Mouse (Mus musculus): ENCODE measurements around the gene Pxn.

Gene Pxn

DNA sequence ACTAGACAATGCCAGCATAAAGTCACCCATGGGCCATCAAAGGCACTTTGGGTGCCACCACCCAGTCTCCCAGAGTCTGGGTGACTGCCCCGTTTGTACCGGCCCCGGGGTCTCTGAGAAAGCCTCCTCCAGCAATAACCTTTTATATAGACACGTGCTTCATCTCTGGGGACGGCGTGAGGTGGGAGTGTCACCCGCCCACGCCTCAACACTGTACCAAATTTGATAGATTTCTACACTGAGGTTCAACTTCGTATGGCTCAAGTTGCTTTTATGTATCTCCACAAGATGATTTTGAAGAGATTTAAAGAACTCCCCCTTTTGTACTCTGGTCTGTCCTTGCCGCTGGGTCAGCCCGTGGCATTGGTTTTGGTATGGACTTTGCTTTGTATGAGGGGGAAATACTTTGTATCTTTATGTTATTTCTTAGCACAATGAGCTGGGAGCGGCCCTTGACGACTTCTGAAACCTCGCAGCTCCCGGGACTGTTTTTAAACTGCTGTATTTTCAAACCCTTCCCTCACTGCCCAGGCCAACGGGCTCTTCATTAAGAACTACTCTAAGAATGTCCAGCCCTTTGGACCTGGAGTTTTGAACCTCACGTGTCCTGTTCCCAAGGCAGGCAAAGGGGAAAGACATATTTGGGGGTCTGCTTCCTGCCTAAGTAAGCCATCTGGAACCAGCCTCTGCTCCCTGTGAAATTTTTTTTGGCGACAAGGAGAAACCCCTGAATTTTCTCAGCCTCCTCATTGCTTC is 48.2 kb downstream of the Pxn start:
- DNase-seq: peak; percentile 46 to 52

DNA sequence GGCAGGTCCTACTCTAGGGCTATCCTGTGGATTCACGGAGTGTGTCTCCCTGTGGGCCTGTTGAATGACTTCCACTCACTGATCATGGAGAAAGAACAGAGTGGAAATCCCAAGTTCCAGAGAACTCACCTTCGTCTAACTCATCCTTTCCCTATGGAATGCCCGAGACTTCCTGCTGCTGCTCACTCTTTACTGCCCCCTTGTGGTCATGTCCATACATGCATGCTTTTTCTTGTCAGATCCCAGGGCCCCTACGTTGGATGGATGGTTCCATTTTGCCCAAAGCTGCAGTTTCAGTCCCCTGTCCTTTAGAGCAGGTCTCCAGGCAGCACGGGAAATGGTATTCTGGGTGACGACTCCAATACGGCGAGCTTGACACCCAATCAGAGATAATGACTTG is 49.7 kb downstream of the Pxn start:
- peak; percentile 83 to 87 for DNase-seq

DNA sequence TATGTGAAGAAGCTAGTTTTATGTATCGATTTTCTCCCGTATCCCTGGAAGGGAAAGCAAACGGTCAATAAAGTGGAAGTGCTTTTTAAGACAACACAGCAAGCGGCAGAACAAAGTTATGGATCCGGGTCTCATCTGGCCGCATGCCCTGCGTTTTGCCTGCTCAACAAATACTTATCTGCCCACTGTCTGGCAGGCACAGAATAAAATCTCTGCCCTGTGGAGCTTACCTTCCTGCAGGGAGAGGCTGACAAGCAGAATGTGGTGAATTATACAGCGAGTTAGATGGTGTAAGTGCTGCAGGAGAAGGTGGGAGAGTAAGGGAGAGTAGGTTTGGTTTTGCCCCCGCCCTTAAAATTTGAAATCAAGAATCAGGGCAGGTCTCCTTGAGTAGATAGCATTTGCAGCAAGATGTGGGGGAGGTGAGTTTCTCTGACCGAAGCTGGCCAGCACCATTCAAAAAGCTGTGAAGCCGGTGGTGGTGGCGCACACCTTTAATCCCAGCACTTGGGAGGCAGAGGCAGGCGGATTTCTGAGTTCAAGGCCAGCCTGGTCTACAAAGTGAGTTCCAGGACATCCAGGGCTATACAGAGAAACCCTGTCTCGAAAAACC is 51.8 kb downstream of the Pxn start:
- DNase-seq: no peak

DNA sequence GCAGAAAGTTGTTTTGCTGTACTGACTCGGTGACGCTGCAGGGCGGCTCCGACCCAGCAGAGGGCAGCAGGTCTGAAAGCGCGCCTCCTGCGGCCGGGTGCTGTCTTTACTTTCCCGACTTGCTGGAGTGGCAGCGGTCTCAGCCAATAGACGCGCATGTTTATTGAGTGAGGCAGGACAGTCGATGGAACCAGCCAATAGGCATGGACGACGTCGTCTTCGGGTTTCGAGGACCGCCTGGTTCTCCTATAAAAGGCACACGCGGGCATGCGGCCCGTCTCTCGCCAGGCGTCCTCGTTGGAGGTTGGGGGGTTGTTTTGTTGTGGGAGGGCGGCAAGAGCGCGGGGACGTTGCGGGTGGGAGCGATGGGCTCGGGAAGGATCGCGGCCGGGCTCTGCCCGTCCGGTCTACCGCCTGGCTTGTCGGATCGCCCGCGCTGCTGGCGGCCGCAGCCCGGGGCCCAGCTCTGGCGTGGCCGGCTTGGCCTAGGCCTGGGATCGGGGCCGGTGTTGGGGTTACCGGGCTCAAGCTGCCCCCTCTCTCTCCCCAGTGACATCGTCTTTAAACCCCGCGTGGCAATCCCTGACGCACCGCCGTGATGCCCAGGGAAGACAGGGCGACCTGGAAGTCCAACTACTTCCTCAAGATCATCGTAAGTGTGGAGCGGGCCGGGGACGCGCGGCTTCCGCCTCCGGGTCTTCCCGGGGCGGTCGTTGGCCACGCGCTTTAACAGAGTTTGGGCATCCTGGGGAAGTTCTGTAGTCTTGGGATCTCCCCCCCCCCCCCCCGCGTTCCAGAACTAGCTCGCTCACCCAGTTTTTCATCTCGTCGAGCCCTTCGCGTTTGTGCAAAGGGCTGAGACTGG is 53.0 kb downstream of the Pxn start, which contains the start of gene Rplp0:
Rplp0 (plus strand) TSS at position 231 of the 865 bp plus-strand sequence.
- peak; percentile 100 for DNase-seq

DNA sequence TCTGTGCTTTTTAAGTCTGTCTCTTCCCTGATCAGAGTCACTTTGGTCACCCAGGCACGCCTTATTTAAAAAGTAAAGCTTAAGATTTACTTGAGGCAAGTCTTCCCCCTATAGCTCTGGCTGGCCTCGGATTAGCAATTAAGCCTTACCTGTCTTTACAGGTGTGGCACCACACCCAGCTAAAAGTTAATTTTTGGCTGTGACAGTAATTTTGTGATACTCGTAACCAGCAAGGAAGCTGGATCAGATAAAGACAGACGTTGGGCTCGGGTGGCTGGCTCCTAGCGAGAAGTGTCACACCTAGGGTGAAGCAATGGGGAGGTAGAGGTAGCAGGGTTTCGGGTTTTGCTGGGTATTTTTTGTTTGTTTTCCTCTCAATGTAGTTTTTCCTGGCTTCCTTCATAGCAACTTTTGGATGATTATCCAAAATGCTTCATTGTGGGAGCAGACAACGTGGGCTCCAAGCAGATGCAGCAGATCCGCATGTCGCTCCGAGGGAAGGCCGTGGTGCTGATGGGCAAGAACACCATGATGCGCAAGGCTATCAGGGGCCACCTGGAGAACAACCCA is 53.9 kb downstream of the Pxn start:
- DNase-seq: no peak

DNA sequence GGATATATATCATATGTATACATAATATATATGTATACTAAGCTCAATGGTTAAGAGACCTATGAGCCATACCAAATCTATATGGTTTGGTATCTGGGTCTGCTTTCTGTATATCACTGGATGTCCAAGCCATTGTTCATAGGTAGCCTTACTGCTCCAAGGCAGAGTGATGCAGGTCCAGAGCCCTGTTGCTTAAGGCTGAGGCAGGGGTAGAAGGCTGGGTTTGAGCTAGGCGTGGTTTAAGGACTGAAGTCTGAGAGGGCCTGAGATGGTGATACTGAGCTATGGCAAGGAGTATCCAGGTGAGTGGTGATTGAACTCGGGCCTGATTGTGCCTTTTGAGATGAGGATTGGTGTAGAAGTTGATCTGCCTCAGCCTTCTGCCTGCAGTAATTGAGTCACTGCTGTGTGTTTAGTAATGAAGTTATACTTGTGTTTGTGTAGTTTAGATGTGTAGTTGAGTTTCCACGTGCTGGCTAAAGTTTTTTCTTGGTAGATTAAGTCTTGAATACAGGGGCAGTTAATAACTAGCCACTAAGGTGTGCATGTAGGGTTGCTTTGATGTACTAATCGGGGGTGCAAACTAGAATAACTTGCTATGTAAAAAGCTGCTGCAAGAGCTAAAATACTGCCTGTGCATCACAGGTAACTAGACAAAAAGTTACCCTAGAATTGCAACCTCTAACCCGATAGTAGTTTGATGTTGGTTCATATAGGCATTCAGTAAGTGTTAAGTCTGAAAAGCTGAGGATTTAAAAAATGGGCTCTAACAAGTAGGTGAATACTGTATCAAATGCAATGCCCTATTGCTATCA is 57.5 kb downstream of the Pxn start:
- DNase-seq: no peak

DNA sequence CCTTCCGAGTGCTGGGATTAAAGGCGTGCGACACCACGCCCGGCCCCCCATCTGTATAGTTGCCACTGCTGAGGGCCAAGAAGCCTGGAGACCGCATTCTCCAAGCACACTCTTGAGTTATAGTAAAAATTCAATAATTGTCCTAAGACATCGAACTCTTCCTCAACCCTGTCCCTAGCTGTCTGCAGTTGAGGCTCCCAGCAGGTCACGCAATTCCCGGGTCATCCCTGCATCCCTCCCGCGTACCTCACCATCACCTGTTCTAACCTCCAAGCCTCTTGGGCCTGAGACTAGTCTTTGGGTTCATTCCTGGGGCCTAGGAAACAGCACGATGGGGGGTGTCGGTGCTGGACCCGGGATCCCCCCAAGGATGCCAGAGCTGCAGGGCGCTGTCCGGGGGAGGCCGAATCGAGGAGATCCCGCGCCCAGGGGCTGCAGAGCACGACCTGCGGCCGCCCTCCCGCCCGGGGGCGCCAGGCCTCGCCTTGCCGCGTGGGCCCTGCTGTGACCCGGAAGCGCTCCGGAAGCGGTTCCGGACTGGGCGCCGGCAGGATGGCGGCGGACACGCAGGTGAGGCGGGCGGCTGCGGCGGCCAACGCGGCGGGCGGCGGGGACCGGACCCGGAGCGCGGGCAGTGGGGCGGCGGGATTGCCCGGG is 58.4 kb downstream of the Pxn start, which contains the start of gene Gcn1l1:
Gcn1l1 (plus strand) TSS at position 518 of the 657 bp plus-strand sequence.
- peak; percentile 77 to 91 for DNase-seq

DNA sequence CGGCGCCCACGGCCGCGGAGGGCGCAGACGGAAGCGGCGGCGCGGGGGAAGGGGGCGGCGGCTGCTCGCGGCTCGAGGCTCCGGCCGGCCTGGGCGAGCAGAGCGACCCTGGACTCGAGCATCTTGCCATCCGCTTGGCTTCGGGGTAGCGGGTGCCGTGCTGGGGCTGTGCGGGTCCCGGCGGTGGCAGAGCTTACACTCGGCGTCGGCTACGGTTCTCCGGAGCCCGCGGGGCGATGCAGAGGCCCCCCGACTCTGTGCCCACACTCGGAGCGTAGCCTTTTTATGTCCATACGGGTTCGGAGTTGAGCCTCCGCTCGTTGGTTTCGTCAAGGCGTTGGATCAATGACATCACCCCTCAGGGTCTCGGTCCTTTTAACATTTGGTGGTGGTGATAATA is 58.9 kb downstream of the Pxn start:
- no peak for DNase-seq

DNA sequence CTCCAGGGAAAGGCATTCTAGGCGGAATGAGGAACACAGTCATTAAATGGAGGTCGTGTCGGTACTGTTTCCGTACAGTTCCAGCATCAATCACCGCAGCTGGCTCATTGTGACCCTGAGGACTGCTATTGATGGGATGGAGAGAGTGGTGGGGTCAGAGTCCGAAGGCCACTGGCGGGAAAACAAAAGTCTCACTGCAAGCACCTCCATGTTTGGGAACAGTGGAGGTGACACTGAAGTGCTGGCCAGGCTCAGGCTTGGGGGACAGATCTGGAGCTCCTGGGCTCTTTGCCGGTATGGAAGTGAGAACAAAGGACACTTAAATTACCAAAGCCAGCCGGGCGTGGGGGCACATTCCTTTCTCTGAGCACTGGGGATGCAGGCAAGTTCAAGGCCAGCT is 62.2 kb downstream of the Pxn start:
- DNase-seq: peak; percentile 67 to 72

DNA sequence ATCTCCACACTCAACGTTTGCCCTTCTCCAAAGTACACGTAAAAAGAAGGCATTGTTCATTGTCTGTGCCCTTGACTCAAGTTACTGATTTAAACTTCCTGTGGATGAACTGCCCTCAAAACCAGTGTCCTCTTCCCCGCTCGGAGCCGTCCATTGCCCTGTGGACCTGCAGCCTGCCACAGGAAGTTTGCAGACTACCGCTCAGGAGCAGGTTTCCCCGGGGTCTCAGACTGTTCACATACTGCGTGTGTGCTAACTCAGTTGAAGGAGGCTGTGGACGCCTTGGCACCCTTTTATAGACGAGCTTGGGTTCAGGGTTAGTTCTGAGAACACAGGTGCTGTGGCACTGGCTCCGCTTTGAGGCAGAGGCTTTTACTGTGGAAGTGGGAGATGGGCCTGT is 62.8 kb downstream of the Pxn start:
- DNase-seq: no peak

DNA sequence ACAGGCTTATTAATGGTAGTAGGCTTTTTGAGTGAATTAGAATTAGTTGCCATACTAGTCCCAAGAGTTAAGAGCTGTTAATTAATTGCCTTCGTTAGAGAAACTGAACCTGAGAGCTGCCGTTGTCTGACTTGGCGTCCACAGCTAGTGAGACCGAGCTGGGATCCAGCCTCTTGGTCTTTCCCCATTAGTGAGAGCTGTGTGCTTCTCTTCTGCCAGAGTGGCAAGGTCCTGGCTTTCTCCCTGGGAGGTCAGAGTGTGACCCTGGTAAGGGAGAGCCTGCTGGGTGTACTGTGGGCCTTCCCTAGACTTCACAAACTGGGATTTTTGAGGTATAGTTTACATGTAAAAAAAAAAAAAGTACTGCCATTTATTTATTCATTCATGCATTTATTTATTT is 63.2 kb downstream of the Pxn start:
- peak; percentile 26 to 41 for DNase-seq

DNA sequence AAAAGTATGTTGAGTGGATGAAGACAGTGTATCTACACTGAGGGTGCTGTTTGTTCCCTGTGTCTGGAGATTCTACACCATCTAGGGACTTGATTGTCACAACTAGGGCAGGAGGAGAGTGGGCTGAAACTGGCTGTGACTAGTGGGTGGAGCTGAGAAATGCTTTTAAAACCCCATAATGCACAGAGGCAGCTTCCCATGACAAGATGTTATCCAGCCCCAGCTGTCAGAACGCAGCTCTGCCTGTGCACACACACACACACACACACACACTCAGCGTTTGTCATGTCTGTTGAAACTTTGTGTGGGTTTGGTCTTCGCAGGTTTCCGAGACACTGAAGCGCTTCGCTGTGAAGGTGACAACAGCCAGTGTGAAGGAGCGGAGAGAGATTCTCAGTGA is 64.6 kb downstream of the Pxn start:
- no peak for DNase-seq

DNA sequence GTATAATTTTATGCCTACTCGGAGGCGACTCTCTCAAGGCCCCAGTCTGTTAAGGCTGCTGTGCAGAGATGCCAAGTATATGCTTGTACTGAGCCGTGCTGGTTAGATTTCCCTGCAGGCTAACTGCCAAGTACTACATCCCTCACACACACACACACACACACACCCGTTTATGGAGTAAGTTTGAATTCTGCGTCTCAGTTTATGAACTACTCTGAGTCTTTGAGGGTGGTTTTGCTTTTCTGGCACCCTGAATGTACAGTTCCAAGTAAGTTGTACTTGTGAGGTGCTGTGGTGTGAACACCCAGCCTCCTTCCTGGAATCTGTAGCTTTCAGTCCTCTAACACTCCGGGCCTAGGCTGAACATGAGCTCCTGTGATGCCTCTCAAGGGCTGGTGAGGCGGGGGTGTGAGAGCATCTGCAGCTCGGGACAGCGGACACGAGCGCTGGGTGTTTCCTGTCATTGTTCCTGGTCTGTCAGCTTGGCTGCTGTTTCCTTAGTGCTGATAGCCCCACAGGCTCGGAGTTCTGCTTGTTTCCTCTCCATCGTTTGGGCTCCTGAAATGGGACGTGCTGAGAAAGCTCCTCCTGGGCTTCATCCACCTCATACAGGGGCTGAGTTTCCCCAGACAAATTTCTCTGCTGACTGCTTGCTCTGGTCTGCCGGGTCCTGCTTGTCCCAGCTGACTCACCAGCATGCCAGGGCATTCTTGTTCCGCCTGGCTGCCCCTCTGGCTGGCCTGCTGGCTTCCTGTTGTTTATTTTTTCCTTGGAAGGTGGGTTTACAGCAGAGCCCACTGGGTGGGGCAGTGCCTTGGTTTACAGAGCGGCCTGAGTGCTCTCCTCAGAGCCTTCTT is 66.4 kb downstream of the Pxn start:
- peak; percentile 84 to 86 for DNase-seq

DNA sequence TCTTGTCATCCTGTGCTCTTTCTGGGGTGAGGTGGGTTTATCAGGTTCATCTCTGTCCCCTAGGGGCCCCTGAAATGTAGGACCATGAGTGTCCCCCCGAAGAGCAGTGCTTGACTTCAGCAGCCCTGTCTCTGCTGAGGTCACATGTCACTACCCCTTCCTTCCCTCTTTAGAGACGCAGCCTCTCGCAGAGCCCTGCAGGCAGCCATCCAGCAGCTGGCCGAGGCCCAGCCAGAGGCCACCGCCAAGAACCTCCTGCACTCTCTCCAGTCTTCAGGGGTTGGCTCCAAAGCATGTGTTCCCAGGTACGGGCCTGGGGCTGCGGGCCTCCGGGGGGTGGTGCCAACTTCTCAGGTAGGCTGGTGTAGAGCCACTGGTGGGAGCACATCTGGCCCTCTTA is 68.5 kb downstream of the Pxn start:
- DNase-seq: peak; percentile 73 to 86

DNA sequence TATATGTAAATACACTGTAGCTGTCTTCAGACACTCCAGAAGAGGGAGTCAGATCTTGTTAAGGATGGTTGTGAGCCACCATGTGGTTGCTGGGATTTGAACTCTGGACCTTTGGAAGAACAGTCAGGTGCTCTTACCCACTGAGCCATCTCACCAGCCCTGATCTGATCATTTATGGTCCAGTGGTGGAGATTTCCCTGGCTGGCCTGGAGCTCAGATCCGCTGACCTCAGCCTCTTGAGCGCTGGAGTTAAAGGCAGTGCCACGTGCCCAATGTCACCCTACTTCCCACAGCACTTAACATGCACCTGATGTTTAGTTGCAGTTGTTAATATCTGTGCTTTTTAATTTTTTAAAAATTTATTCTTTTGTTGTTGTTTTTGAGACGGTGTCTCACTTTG is 71.2 kb downstream of the Pxn start:
- DNase-seq: peak; percentile 49 to 51

DNA sequence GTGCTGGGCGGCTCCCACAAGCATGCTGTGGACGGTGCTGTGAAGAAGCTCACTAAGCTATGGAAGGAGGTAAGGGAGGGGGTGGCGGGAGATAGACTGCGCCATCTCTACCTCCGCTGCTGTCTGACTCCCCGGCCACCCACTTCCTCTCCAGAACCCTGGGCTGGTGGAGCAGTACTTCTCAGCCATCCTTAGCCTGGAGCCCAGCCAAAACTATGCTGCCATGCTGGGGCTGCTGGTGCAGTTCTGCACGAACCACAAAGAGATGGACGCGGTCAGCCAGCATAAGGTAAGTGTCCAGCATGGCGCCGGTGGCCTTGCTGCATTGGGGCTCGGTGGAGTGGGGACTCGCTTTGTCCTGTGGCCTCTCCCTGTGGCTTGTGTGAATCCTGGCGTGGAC is 72.4 kb downstream of the Pxn start:
- DNase-seq: no peak

DNA sequence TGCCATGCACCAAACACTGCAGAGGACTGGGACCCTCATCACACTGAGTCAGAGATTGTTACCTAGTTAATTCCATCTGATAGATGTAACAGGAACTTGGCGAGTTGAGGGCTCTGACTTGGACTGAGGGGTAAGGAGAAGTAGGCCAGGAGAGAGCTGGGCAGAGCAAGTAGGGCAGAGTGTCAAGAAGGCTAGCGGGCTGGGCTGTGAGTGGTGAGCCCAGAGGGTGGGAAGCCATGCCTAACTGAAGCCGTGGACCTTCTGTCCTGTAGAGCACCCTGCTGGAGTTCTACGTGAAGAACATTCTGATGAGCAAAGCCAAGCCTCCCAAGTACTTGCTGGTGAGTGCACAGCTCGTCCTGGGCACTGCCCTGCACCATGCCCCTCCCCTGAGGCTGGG is 72.9 kb downstream of the Pxn start:
- no peak for DNase-seq

DNA sequence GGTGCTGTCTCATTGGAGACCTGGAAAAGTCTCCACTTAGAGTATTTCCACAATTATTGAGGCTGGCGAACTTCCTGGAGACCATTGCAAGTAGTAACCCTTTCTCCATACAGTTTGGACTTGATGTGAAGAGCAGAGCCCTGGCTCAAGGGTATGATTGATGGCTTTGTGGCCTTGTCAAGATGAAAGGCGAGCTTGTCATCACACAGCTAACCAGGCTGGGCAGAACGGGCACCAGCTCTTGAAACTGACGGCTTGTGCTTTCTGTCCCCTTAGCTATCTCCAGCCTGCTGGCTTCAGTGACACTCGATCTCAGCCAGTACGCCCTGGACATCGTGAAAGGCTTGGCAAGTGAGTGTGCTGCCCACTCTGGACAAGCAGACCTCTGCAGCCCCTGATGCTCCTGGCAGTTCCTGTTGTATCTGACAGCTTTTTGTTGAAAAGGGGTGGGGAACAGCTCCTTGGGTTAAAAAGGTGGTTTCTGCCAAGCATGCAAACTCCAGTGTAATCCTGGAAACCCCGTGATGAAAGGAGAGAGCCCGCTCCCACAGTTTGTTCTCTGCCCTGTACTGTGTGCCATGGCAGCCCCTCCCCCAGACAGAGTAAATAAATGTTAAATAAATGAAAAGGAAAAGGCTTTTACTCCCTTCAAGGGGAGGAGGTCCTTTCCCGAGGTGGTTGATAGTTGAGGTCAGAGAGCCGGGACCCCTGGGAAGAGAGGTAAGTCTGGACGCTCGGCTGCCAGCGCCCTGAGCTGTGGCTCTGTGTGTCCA is 73.9 kb downstream of the Pxn start:
- DNase-seq: no peak

DNA sequence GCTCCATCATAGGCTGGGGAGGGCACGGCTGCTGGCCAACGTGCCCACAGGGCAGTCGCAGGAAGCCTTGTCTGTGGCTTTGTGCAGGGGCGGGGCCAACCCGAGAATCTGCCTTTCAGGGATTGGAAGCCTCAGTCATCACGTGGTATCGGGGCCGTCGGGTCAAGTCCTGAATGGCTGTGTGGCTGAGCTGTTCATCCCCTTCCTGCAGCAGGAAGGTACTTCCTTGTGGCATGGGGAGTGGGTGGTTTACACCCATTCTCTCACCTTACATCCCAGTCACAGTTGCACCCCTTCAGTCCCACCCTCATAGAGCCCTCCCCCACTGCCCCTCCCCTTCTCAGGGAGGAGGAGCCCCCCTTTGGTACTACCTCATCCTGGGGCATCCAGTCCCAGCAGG is 75.2 kb downstream of the Pxn start:
- DNase-seq: no peak

DNA sequence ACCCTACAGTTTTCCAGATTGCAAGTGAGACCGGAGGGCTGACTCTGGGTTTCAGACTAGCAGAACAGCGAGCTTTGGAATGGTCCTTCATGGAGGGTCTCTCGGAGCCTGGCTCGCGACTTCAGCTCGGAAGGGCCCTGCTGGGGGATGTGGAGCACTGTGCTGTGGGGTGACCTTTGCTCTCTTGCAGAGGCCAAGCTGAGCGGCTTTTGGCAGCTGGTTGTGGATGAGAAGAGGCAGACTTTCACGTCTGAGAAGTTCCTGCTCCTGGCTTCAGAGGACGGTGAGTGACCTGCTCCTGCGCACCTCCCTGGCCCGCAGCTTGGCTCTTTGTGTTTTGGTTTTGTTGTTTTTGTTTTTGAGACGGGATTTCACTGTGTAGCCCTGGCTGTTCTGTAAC is 79.1 kb downstream of the Pxn start:
- peak; percentile 77 for DNase-seq

Measured in kidney, postnatal 36 days (tissue).